Comparison of ENCODE assay signal across 14 mouse cellular contexts in genomic region chr15:101070762-101071161, GRCm38 (mm10). TPM values are rescaled to one million over a fixed set of nuclear protein-coding genes. Genes with fewer than 3 reads are reported as not detected.
DNase-seq lines count a peak whose midpoint lies in the region; ATAC-seq lines count a peak whose summit lies in the region.
"Had no signal": no experiment of that assay in that cellular context is flagged by ENCODE, and none has a peak within 500 bp of the region (broad histone marks: within the 10 kb centered on the region; RNA-seq: fewer than 3 reads in every experiment).

No protein-coding gene starts in this region.

- 36% methylated on average over 5 of the region's 5 CpGs for WGBS in hindbrain, embryonic 10.5 days
- 34% methylated on average over 5 of the region's 5 CpGs for WGBS in hindbrain, embryonic 14.5 days
- WGBS in neural tube, embryonic 13.5 days = 31% methylated on average over 5 of the region's 5 CpGs

- no peaks in the 10 kb centered on the region for H3K27me3 ChIP-seq in hindbrain, embryonic 10.5 days (ENCODE audit: insufficient read depth, poor library complexity, severe bottlenecking)
- no peaks in the 10 kb centered on the region for H3K27me3 ChIP-seq in hindbrain, embryonic 14.5 days (ENCODE audit: control insufficient read depth, insufficient read depth, low read length)
- H3K27me3 ChIP-seq in neural tube, embryonic 13.5 days = no peaks in the 10 kb centered on the region

- DNase-seq in hindbrain, embryonic 10.5 days (ENCODE audit: low spot score) = no peak
- no peak for DNase-seq in hindbrain, embryonic 14.5 days (ENCODE audit: low spot score)
- DNase-seq in gonadal fat pad, adult 2 months (ENCODE audit: low read depth) = peak; percentile 54
- DNase-seq in kidney, postnatal 36 days = peak; percentile 65 to 75
- DNase-seq in frontal cortex, postnatal 25 days (ENCODE audit: low spot score in 2 of 2) = no peak
- DNase-seq: B cell, adult 2 months had no signal

- H3K9me3 ChIP-seq in hindbrain, embryonic 10.5 days = no peaks in the 10 kb centered on the region
- no peaks in the 10 kb centered on the region for H3K9me3 ChIP-seq in hindbrain, embryonic 14.5 days (ENCODE audit: control insufficient read depth, low read length)
- no peaks in the 10 kb centered on the region for H3K9me3 ChIP-seq in neural tube, embryonic 13.5 days

- H3K36me3 ChIP-seq in hindbrain, embryonic 10.5 days = peaks cover 30% of the 10 kb centered on the region
- no peaks in the 10 kb centered on the region for H3K36me3 ChIP-seq in hindbrain, embryonic 14.5 days (replicated peaks; ENCODE audit: control insufficient read depth, insufficient read depth)
- H3K36me3 ChIP-seq in neural tube, embryonic 13.5 days = no peaks in the 10 kb centered on the region

- H3K9ac ChIP-seq in hindbrain, embryonic 14.5 days = no peak overlapping the region
- H3K9ac ChIP-seq in neural tube, embryonic 13.5 days = peak overlapping the region; percentile 34; the same call in 1 of the 2 replicates
- H3K9ac ChIP-seq: liver, embryonic 14.5 days had no signal

- no peak for ATAC-seq in hindbrain, embryonic 14.5 days (ENCODE audit: low FRiP score)
- no peak for ATAC-seq in neural tube, embryonic 13.5 days (ENCODE audit: low read depth)
- no peak for ATAC-seq in granulocyte monocyte progenitor cell, adult 5-6 weeks (replicated peaks; ENCODE audit: poor library complexity, severe bottlenecking)
- no peak for ATAC-seq in erythroblast, adult 5-6 weeks (replicated peaks; ENCODE audit: low FRiP score, poor library complexity, severe bottlenecking)

- peaks cover 100% of the 10 kb centered on the region for H3K4me1 ChIP-seq in hindbrain, embryonic 10.5 days (replicated peaks)
- H3K4me1 ChIP-seq in hindbrain, embryonic 14.5 days (replicated peaks; ENCODE audit: control insufficient read depth, insufficient read depth, low read length) = peaks cover 45% of the 10 kb centered on the region
- peaks cover 90% of the 10 kb centered on the region for H3K4me1 ChIP-seq in neural tube, embryonic 13.5 days (replicated peaks)

- H3K4me2 ChIP-seq in hindbrain, embryonic 14.5 days (replicated peaks) = no peak overlapping the region
- H3K4me2 ChIP-seq in neural tube, embryonic 13.5 days = no peak overlapping the region
- H3K4me2 ChIP-seq: heart, embryonic 11.5 days had no signal

- H3K4me3 ChIP-seq in hindbrain, embryonic 10.5 days = no peak overlapping the region
- H3K4me3 ChIP-seq in hindbrain, embryonic 14.5 days (replicated peaks; ENCODE audit: low read length) = no peak overlapping the region
- no peak overlapping the region for H3K4me3 ChIP-seq in neural tube, embryonic 13.5 days
- H3K4me3 ChIP-seq: erythroblast, embryonic 14.5 days; myocyte had no signal

- peak overlapping the region; percentile 89 for H3K27ac ChIP-seq in hindbrain, embryonic 10.5 days
- H3K27ac ChIP-seq in hindbrain, embryonic 14.5 days = no peak overlapping the region
- no peak overlapping the region for H3K27ac ChIP-seq in neural tube, embryonic 13.5 days (replicated peaks)
- H3K27ac ChIP-seq: liver, embryonic 14.5 days had no signal

RNA-seq across cellular contexts. Expression of gene Fignl2, which starts 7.6 kb away (rescaled TPM):
- 1.4 TPM in 2 replicates for polyA plus RNA-seq in hindbrain, embryonic 10.5 days (2016; fragmentation: Nextera tagmentation; extraction: Ambion mirVana)
- 0.16 and 0.17 TPM in 2 replicates for polyA plus RNA-seq in hindbrain, embryonic 14.5 days (2014; fragmentation: Nextera tagmentation; extraction: Ambion mirVana)
- 4.8 and 5.1 TPM in 2 replicates for polyA plus RNA-seq in gonadal fat pad, adult 2 months (2012; rRNA removed)
- 0.17 and 0.18 TPM in 2 replicates for polyA plus RNA-seq in neural tube, embryonic 13.5 days (2015; fragmentation: Nextera tagmentation; extraction: Ambion mirVana)
- total RNA-seq in granulocyte monocyte progenitor cell, adult 5-6 weeks (2014; fragmentation: Nextera tagmentation) = not detected in 2 replicates
- not detected in 2 replicates for total RNA-seq in granulocyte monocyte progenitor cell, adult 5-6 weeks (2017)
- not detected in 2 replicates for total RNA-seq in erythroblast, adult 5-6 weeks (2015; ENCODE audit: low replicate concordance)
- not detected in 2 replicates for total RNA-seq in erythroblast, adult 5-6 weeks (2017; ENCODE audit: low replicate concordance)
- polyA plus RNA-seq: erythroblast, embryonic 14.5 days had no signal

RNA-seq across cellular contexts. Expression of gene Gm47841, which starts 23.6 kb away (rescaled TPM):
- not detected in 2 replicates for polyA plus RNA-seq in hindbrain, embryonic 10.5 days (2016; fragmentation: Nextera tagmentation; extraction: Ambion mirVana)
- not detected in 2 replicates for polyA plus RNA-seq in hindbrain, embryonic 14.5 days (2014; fragmentation: Nextera tagmentation; extraction: Ambion mirVana)
- 0.47 TPM in 1 of 2 replicates, not detected in the other for polyA plus RNA-seq in gonadal fat pad, adult 2 months (2012; rRNA removed)
- not detected in 2 replicates for polyA plus RNA-seq in neural tube, embryonic 13.5 days (2015; fragmentation: Nextera tagmentation; extraction: Ambion mirVana)
- total RNA-seq in granulocyte monocyte progenitor cell, adult 5-6 weeks (2014; fragmentation: Nextera tagmentation) = not detected in 2 replicates
- not detected in 2 replicates for total RNA-seq in granulocyte monocyte progenitor cell, adult 5-6 weeks (2017)
- not detected in 2 replicates for total RNA-seq in erythroblast, adult 5-6 weeks (2015; ENCODE audit: low replicate concordance)
- not detected in 2 replicates for total RNA-seq in erythroblast, adult 5-6 weeks (2017; ENCODE audit: low replicate concordance)
- polyA plus RNA-seq: erythroblast, embryonic 14.5 days; heart, embryonic 11.5 days; liver, embryonic 14.5 days; myocyte; spleen, adult 2 months had no signal

RNA-seq across cellular contexts. Expression of gene Ankrd33, which starts 44.8 kb away (rescaled TPM):
- polyA plus RNA-seq in hindbrain, embryonic 10.5 days (2016; fragmentation: Nextera tagmentation; extraction: Ambion mirVana) = not detected in 2 replicates
- polyA plus RNA-seq in hindbrain, embryonic 14.5 days (2014; fragmentation: Nextera tagmentation; extraction: Ambion mirVana) = not detected in 2 replicates
- not detected in 2 replicates for polyA plus RNA-seq in gonadal fat pad, adult 2 months (2012; rRNA removed)
- not detected in 2 replicates for polyA plus RNA-seq in neural tube, embryonic 13.5 days (2015; fragmentation: Nextera tagmentation; extraction: Ambion mirVana)
- total RNA-seq in granulocyte monocyte progenitor cell, adult 5-6 weeks (2014; fragmentation: Nextera tagmentation) = not detected in 2 replicates
- total RNA-seq in granulocyte monocyte progenitor cell, adult 5-6 weeks (2017) = not detected in 2 replicates
- total RNA-seq in erythroblast, adult 5-6 weeks (2015; ENCODE audit: low replicate concordance) = not detected in 2 replicates
- not detected in 2 replicates for total RNA-seq in erythroblast, adult 5-6 weeks (2017; ENCODE audit: low replicate concordance)
- polyA plus RNA-seq: erythroblast, embryonic 14.5 days; heart, embryonic 11.5 days; liver, embryonic 14.5 days; myocyte; spleen, adult 2 months had no signal

RNA-seq across cellular contexts. Expression of gene Acvrl1, which starts 57.6 kb away (rescaled TPM):
- 8.7 and 10.8 TPM in 2 replicates for polyA plus RNA-seq in hindbrain, embryonic 10.5 days (2016; fragmentation: Nextera tagmentation; extraction: Ambion mirVana)
- 5.7 and 6.2 TPM in 2 replicates for polyA plus RNA-seq in hindbrain, embryonic 14.5 days (2014; fragmentation: Nextera tagmentation; extraction: Ambion mirVana)
- 45.9 and 52.0 TPM in 2 replicates for polyA plus RNA-seq in gonadal fat pad, adult 2 months (2012; rRNA removed)
- 8.1 and 9.0 TPM in 2 replicates for polyA plus RNA-seq in neural tube, embryonic 13.5 days (2015; fragmentation: Nextera tagmentation; extraction: Ambion mirVana)
- total RNA-seq in granulocyte monocyte progenitor cell, adult 5-6 weeks (2014; fragmentation: Nextera tagmentation) = 0.30 TPM in 1 of 2 replicates, not detected in the other
- total RNA-seq in granulocyte monocyte progenitor cell, adult 5-6 weeks (2017) = 0.73 and 2.7 TPM in 2 replicates
- total RNA-seq in erythroblast, adult 5-6 weeks (2015; ENCODE audit: low replicate concordance) = 2.3 and 9.4 TPM in 2 replicates
- total RNA-seq in erythroblast, adult 5-6 weeks (2017; ENCODE audit: low replicate concordance) = 2.3 and 3.8 TPM in 2 replicates
- polyA plus RNA-seq: erythroblast, embryonic 14.5 days had no signal

Comparison
In these comparisons a context has a peak if more than half of its experiments do, and no peak if none do; other contexts are left out.
1. DNase-seq: peak in gonadal fat pad, adult 2 months (single experiment) and kidney, postnatal 36 days (2 of 2); none in hindbrain, embryonic 10.5 days (single experiment), hindbrain, embryonic 14.5 days (single experiment) and frontal cortex, postnatal 25 days (0 of 2).